Mouse (Mus musculus) thymus, adult 2 months (tissue): ENCODE measurements around the gene Sufu.

ENCODE experiments used
- CTCF ChIP-seq: fragments of 200-500 bp; IDR thresholded peaks from 2 replicates; pipeline ENCODE4 v1.5.1; 2012; ENCODE audit warnings: mild to moderate bottlenecking, control low read depth, low read length, moderate library complexity, borderline replicate concordance; ENCODE audit not compliant: control insufficient read depth, poor library complexity, insufficient read depth; ENCODE audit errors: extremely low read depth
- POLR2A ChIP-seq: fragments of 200-500 bp; IDR thresholded peaks from 2 replicates; pipeline ENCODE4 v1.6.1; 2012; ENCODE audit warnings: mild to moderate bottlenecking, low read length, control low read depth, moderate library complexity; ENCODE audit not compliant: control insufficient read depth, poor library complexity, insufficient read depth; ENCODE audit errors: extremely low read depth

DNA sequence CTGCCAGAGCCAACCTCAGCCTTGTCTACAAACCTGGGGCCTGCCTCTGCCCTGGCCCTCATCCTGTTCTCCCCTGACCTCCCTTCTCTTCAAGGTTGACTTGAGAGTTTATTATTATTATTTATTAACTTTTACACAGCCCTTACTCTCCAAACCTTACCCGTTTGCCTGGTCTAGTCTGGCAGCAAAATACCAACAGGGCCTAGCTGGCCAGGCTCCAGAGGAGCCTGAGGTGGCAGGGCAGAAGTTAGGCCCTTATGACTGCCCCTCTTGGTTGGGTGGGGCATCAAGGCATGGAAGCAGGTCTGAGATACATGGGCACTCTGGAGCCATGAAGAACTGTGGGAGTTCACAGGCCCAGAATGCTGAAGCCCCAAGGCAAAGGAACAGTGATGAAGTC, 111.1 kb downstream of the Sufu start:
- no peak for TF ChIP-seq POLR2A
- TF ChIP-seq CTCF: no peak
